ENCODE assay signal across 14 mouse cellular contexts in the genomic region with DNA sequence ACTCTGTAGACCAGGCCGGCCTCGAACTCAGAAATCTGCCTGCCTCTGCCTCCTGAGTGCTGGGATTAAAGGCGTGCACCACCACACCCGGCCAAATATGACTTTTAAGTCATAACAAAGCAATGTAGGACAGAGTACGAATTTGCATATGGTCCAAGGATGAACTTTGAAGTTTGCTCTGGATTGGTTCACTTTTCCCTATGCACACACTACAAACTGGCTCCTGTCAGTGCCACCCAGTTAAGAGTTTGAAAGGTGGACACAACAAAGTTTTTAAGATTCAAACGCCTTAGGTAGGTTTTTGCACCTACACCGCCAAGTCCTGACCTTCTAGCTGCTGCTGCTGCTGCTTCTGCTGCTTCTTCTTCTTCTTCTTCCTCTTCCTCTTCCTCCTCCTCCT. TPM values are rescaled to one million over a fixed set of nuclear protein-coding genes. Genes with fewer than 3 reads are reported as not detected.
"Had no signal": no experiment of that assay in that cellular context is flagged by ENCODE, and none has a peak within 500 bp of the region (broad histone marks: within the 10 kb centered on the region; RNA-seq: fewer than 3 reads in every experiment).

No protein-coding gene starts in this region.

- ATAC-seq: hindbrain, postnatal 0 days had no signal

- H3K9me3 ChIP-seq: intestine, embryonic 15.5 days; limb, embryonic 13.5 days; midbrain, embryonic 15.5 days had no signal

- H3K27ac ChIP-seq: hindbrain, postnatal 0 days; limb, embryonic 13.5 days; midbrain, embryonic 15.5 days had no signal

- H3K36me3 ChIP-seq: intestine, embryonic 15.5 days; limb, embryonic 13.5 days; midbrain, embryonic 15.5 days had no signal

- DNase-seq: kidney, adult 2 months; kidney, postnatal 36 days; layer of hippocampus, adult 9-11 months; layer of hippocampus, postnatal 36 days; lung, postnatal 36 days; right cerebral cortex, adult 18-20 months; right cerebral cortex, postnatal 25 days; thymus, postnatal 4 days had no signal

- H3K27me3 ChIP-seq: intestine, embryonic 15.5 days; limb, embryonic 13.5 days had no signal

RNA-seq across cellular contexts. Expression of a gene that starts 34.7 kb away (rescaled TPM):
- total RNA-seq: hindbrain, postnatal 0 days; layer of hippocampus, adult 18-20 months; layer of hippocampus, postnatal 36 days had no signal
- polyA plus RNA-seq: kidney, postnatal 0 days had no signal
